Mouse (Mus musculus) liver, adult (tissue): ENCODE measurements around the gene Adcyap1.

Experiments
- GATA4 ChIP-seq: IDR thresholded peaks from 2 replicates; pipeline ENCODE4 v1.6.1; 2014; ENCODE audit warnings: mild to moderate bottlenecking, low read length; ENCODE audit not compliant: insufficient replicate concordance

Gene Adcyap1

DNA sequence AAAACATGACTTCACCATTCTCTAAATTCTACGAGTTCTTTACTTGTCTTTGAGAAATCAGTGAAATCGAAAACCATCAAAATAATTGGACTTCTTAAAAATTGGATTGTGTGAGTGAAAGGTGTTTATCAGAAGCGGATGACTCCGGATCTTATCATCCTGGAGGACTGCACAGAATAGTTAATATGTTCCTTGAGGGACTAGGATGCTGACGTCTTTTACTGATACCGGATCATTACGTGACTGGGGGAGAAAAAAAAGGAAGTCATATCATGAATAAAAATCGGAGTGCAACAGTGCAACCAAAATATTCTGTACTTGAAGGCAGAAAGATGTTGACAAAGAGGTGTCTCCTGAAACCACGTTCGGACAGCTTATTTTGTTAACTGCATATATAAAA lies at the start of gene Adcyap1:
Gene Adcyap1 (plus strand): TSS at position 301 of the 400 bp plus-strand sequence.
- no peak for TF ChIP-seq GATA4

DNA sequence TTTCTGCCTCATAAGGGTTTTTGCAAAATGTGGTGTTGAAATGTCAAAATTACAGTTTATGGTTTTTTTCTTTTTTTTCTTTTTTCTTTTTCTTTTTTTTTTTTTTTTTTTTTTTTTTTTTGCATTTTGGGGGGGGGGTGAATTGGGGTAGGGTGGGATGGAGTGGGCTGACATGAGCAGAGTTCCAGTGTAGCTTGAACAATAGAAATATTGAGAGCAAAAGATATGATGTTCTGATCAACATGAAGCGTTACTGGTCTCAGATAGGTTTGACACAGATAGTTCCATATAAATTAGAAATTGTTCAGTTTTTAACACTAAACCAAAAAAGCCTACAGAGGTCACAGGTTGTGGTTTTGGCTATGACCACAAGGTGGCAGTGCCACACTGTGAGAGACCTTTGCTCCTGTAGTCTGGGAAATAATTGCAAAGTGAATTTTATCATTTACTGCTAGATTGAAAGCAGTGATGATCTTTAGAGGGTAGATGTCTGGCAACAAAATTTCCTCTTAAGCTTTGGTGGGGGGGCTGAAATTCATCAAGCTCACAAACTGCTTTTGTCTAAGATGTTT lies 40.5 kb upstream of the Adcyap1 start:
- no peak for TF ChIP-seq GATA4

DNA sequence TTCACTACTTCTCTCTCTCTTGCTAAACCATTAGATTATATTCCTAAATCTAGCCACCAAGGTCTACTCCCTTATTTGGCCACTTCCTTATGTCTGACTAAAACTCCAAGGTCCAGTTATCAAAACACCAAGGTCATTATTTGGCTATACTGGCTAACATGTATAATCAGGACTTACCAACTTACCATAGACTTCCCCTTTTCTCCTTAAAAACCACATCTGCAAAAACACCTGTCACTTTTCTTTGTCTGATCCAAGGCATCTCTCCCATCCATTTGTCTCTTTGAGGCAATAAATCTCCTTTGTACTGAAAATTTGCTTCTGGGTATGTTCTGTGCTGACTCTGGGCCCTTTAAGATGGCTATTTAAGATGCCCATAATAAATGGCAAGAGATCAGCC lies 29.2 kb upstream of the Adcyap1 start:
- TF ChIP-seq GATA4 = no peak

DNA sequence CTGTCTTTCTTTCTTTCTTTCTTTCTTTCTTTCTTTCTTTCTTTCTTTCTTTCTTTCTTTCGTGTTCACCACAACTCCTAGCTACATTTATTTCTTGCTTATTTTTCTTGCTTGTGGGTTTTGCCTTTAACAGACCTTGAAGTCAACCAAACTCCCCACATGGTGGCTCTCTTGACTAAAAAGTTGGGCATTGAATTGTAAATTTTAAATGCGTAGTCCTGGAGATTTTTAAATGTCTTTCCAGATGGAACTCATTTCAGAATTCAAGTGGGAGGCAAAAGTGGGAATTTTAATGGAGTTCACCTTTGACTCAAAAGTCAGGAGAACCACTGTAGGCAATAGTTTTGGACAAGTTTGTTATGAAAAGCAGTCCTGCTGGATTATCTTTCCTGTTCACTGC lies 2.0 kb upstream of the Adcyap1 start:
- TF ChIP-seq GATA4 = no peak

DNA sequence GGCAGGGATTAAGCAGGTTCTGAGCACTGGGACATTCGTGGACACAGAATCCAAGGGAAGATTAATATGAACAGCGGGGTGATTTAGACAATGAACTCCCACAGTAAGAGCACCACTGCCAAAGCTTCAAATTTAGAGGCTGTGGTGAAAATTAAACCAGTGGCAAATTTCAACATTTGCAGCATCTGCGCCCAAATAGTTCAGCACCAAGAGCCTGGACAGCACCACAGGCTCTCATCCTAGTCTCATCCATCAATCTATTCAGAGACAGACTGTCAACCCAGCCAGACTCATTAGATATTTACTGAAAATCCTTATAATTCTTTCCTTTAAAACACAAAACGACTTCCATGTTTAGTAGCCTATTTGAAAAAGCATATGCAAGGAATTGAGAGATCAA lies 604 bp upstream of the Adcyap1 start:
- no peak for TF ChIP-seq GATA4

DNA sequence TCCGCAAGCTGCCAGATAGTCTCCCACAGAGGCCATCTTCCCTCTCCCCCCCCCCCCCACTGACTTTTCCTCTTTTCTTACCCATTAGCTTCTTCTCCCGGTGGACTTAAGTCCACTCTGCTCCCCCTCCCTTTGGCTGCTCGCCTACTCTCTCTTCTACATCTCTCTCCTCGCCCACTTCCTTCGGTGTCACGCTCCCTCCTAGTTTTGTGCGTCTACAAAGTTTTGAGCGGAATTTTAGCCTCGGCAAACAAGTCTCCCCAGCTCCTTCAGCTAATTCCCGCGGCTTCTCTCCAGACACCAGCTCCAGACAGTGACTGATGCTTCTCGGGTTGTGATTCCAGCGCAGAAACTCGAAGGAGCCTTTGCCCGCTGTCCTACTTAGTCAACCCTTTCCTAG lies 401 bp downstream of the Adcyap1 start:
- TF ChIP-seq GATA4 = no peak

DNA sequence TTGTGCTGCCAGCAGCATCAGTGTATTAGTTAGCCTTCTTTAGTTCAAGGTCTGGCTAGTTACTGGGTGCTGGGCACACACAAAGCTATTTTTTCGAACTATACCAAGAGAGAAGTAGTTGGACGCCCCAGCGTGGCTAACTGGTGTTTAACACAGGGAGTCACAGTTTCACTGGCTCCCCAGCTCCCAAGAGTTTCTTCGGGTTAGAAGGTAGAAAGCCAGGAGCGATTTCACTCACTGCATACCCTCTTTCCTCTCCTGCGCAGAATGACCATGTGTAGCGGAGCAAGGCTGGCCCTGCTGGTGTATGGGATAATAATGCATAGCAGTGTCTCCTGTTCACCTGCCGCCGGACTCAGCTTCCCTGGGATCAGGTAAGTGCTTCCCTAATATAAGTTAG lies 930 bp downstream of the Adcyap1 start:
- TF ChIP-seq GATA4 = no peak

DNA sequence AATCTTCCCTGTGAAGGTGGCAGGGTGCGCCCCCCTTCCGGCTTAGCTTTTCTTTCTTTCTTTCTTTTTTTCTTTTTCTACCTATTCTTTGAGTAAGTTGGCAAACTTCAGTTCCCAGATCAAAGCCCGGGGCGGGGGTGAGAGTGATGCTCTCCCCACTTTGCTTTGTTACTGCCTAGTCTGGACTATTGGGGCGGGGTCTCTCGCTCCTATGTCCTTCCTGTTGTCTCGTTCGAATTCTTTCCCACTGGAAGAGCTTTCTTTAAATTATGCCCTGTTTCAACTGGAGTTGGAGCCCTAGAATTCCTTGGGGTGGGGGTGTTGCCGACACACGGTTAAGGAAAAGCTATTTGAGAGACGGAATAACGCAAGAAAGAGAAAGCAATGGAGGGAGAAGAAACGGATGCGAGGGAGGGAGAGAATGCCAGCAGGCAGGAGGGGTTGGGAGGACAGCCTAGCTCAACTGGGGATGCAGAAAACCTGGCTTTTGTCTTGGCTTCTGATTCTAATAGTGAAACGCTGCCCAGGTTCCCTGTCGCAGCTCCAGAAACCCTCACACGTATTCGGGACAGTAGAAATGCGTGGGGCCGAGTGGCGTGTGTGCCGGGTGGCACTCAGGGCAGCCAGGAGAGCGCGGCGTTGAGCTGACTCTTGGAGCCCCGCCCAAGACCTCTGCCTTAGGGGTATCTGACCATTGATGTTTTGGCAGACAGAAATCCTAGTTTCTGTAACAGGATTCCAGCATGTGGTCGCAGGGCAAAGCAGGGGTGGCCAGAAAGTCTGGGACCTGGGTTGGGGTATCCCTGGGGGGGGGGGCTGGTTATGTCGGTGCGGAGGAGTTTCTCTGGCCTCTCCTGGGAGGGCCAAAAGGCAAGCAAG lies 1.8 kb downstream of the Adcyap1 start:
- no peak for TF ChIP-seq GATA4

DNA sequence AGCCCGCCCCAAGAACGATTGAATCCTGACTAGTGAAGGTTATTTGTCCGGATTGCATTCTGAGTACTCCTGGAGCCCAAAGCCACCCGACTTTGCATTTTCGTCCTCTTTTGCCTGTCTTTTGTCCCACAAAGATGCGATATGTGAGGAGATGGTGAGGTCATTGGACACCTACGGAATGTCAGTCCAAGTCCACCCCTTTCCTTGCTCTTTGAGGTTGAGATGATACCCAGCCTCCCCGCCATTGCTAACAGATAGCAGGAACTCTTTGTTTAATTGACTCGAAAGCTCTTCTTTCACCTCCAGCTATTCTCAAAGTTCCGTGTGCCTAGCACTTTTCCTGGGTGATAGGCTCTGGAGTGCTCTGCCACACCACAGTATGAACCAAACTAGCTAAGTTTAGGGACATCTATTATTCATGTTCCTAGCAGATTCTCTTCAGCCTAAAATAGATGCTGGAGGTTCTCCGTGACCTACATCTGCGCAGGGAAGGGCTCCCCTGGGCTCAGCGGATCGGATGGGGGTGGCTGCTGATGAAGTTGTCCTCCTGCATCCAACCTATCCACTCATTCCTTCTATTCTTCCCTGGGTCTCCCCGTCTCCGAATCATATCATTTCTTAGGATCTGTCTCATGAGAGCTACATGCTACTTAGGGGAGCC lies 2.6 kb downstream of the Adcyap1 start:
- no peak for TF ChIP-seq GATA4

DNA sequence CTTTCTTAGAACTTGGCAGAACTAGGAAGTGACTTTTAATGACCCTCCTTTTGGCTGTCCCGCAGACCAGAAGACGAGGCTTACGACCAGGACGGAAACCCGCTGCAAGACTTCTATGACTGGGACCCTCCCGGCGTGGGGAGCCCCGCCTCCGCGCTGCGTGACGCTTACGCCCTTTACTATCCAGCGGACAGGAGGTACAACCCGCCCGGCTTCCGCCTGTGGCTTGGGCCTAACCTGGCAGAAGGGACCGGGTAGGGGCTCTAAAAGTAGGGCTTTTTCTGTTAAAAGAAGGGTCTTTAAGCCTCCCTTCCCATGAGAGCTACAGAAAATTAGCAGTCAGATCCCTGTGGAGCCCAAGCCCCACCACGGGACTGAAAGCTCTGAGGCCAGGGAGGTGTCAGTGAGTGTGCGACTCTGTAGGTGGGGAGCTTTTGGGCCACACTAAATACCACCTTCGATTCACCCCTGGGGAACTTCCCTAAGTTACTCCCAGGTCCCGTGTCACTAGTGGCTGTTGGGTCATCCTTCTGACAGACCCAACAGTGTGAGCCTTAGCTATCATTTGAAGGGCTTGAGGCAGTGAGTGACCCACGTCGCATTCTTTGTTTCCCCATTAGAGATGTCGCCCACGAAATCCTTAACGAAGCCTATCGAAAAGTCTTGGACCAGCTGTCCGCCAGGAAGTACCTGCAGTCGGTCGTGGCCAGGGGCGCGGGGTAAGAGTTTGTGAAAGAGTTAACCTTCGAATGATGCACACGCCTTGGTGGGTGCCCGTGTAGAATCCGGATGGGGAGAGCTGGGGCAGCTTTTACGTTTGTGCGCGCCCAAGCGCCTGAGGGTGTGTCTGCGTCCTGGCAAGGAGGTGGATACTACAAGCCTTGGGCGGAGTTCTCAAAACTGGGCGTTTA lies 3.6 kb downstream of the Adcyap1 start:
- no peak for TF ChIP-seq GATA4

DNA sequence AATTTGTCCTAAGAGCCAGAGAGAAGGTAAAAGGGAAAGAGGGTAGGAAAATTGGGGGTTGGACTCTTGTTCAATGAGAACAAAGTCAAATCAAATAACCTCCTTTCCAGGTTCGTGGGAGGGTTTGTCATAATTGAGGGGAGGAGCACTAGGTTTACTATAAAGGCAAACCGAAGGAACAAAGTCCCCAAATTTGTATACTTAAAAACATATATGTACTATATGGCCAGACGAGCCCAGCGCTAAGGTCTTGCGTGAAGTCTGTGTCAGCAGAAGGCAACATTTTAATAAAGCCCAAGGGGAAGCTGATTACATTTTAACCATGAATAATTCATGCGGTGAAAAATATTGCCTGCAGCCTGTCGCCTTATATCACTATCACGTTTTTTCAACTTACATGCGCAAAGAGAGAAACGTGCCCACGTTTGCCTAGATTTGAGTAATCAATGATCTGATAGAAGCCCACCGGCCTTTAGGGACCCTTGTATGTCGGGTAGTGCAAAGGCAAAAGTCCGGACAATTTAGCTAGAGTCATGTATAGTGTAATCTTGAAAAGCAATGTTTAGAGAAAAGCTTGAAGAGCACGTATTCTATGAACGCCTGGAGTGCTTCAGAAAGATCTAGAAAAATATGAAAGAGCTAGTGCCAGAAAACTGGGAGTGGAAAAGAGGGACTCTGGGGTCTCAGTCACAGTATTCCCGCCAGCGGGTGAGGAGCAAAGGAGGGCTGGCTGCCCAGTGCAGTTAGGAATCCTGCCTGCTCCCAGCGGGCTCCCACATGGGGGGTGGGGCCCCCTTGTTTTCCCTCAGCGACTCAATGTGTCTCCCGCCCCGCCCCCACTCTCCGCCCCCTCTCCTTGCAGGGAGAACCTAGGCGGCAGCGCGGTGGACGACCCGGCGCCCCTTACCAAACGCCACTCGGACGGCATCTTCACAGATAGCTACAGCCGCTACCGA lies 4.5 kb downstream of the Adcyap1 start:
- no peak for TF ChIP-seq GATA4

DNA sequence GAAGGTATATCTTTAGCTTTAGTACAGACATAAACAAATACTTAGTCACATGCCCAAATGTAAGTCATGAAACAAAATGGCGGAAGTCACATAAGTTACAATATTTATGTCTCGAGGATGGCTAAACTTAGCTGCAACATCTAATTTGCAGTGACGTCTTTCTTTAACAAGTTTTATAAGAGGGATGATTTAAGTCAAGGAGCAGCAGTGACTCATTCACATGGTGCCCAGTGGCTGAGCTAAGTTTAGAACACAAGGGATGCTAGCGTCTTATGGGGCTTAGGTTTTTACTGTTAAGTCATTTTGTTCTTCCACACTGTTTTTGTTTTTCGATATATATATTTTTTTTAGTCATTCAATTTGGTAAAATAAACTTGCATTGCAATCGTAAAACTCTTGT lies 19.0 kb downstream of the Adcyap1 start:
- no peak for TF ChIP-seq GATA4

DNA sequence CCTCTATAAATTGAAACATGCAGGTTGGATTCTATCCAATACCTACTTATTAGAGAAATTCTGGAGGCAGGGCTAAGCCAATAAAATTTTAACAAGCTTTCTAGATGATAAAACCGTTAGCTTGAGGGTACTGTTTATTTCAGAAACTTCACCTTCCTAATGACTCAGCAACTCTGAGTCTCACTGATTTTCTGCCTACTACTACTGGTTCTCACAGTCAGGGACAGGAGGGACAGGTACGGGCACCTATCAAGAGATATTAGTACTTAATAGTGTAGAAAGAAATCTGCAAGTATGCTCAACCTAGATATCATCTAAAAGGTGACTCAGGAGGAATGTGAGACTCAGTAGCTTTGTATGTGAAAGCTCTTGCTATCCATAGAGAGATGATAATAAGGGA lies 19.8 kb downstream of the Adcyap1 start:
- TF ChIP-seq GATA4 = no peak

DNA sequence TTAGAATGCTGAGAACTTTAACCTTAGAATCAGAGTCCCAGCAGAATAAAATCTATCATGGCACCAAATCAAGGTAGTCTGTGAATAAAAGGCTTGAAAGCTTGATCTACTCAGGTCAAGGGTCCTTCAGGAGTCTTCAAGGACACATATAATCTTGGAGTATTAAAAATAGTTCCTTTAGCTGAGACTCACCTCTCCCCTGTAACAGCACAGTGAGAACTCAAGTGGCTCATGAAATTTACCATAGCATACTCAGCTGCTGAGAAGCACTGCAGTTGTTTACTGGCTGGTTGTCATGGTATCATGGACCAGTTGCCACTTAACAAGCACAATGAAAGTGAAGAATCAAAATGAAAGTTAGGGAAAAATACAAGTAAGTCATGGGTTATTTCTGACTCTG lies 38.5 kb downstream of the Adcyap1 start:
- no peak for TF ChIP-seq GATA4
